Mouse (Mus musculus) midbrain, embryonic 11.5 days (tissue): Measurements from ENCODE around the gene Rmdn2. TPM values are rescaled to one million over a fixed set of nuclear protein-coding genes. Genes with fewer than 3 reads are reported as not detected.
A peak's percentile ranks its signal among the peaks of the same experiment; 100 is the strongest.

Source experiments
- ATAC-seq: fragments of 200-750 bp; cut with Nextera tagmentation; 2 replicates; pipeline ENCODE4 v1.8.0; 2017; ENCODE audit warnings: moderate TSS enrichment, moderate library complexity; ENCODE audit not compliant: low FRiP score
- DNase-seq: peaks from one replicate; pipeline ENCODE4 v3.0.0; 2015; ENCODE audit warnings: low spot score; ENCODE audit errors: missing footprints
- H3K27ac ChIP-seq: fragments of 300-500 bp; sonication (generic); 2 replicates; pipeline ENCODE4 v1.5.1; 2014; ENCODE audit warnings: low read depth, low read length
- H3K27me3 ChIP-seq: fragments of 300-500 bp; sonication (generic); 2 replicates; pipeline ENCODE4 v1.6.1; 2014; ENCODE audit warnings: mild to moderate bottlenecking, low read length, moderate library complexity, mixed read lengths; ENCODE audit not compliant: control insufficient read depth, insufficient read depth
- H3K36me3 ChIP-seq: fragments of 300-500 bp; sonication (generic); 2 replicates; pipeline ENCODE4 v1.6.1; 2014; ENCODE audit warnings: mild to moderate bottlenecking, low read length, moderate library complexity, mixed read lengths; ENCODE audit not compliant: control insufficient read depth, insufficient read depth
- H3K4me1 ChIP-seq: fragments of 300-500 bp; sonication (generic); 2 replicates; pipeline ENCODE4 v1.6.1; 2014; ENCODE audit warnings: low read length; ENCODE audit not compliant: control insufficient read depth, insufficient read depth
- H3K4me2 ChIP-seq: fragments of 300-500 bp; sonication (generic); 2 replicates; pipeline ENCODE4 v1.6.1; 2014; ENCODE audit warnings: mild to moderate bottlenecking, moderate library complexity
- H3K4me3 ChIP-seq: fragments of 300-500 bp; sonication (generic); 2 replicates; pipeline ENCODE4 v1.5.1; 2014; ENCODE audit warnings: low read depth, low read length
- H3K9ac ChIP-seq: fragments of 300-500 bp; sonication (generic); 2 replicates; pipeline ENCODE4 v1.6.1; 2014; ENCODE audit warnings: low read length
- H3K9me3 ChIP-seq: fragments of 300-500 bp; sonication (generic); 2 replicates; pipeline ENCODE4 v1.6.1; 2016; ENCODE audit warnings: low read length; ENCODE audit not compliant: control insufficient read depth
- WGBS: fragments of 180-500 bp; shearing (Covaris S2); extraction: QIAGEN DNeasy Blood & Tissue Kit; methylation state at CpG from one replicate; pipeline ENCODE4 v1.1.7; 2014; 5-methylcytosine and 5-hydroxymethylcytosine counted together
- polyA plus RNA-seq: library from polyadenylated mRNA; unstranded; fragments of >200 nt; fragmentation: Nextera tagmentation; extraction: Ambion mirVana; gene quantifications from 2 replicates; pipeline ENCODE4 v1.2.1, GENCODE M21; 2014

Rmdn2 gene
- polyA plus RNA-seq, 1 experiment from 2014 or later: 5.7 TPM

- ATAC-seq: no peak
- H3K4me1 ChIP-seq: peaks cover 5% of the 10 kb centered on the region; the same call in 1 of the 2 replicates
- 3% methylated on average over 7 of the region's 7 CpGs for WGBS
- no peak for DNase-seq
- H3K27ac ChIP-seq: no peak overlapping the region
- no peak overlapping the region for H3K4me2 ChIP-seq
- H3K36me3 ChIP-seq: no peaks in the 10 kb centered on the region
- no peak overlapping the region for H3K4me3 ChIP-seq
- H3K9me3 ChIP-seq: no peaks in the 10 kb centered on the region
- peaks cover 37% of the 10 kb centered on the region for H3K27me3 ChIP-seq
- no peak overlapping the region for H3K9ac ChIP-seq
Measured at GRCm38 (mm10) chr17:79708168-79708567, 96.5 kb downstream of the Rmdn2 start.

DNA sequence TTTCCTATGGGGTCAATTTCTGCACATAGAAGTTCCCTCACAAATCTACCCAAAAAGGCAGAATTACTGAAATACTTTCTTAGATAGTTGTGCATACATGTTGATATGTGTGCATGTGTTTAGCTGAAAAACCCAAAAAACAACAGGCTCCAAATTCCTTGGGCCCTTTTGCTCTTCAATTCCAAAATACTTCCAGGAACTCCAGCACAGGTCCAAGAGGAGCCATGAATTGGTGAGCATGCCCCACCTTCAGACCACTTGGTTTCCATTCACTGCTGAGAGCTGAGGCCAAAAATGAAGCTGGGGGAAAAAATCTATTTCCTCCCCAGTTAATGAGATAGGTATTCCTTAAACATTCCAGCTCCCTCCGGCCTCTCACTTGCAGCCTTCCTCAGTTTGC is 98.1 kb downstream of the Rmdn2 start:
- WGBS: 32% methylated on average over 1 of the region's 1 CpGs
- ATAC-seq: no peak
- peaks cover 20% of the 10 kb centered on the region for H3K4me1 ChIP-seq
- peaks cover 53% of the 10 kb centered on the region for H3K27me3 ChIP-seq
- H3K27ac ChIP-seq: no peak overlapping the region
- H3K9ac ChIP-seq: no peak overlapping the region
- H3K4me3 ChIP-seq: no peak overlapping the region
- H3K4me2 ChIP-seq: no peak overlapping the region
- H3K36me3 ChIP-seq: no peaks in the 10 kb centered on the region
- no peaks in the 10 kb centered on the region for H3K9me3 ChIP-seq
- DNase-seq: peak; percentile 90

DNA sequence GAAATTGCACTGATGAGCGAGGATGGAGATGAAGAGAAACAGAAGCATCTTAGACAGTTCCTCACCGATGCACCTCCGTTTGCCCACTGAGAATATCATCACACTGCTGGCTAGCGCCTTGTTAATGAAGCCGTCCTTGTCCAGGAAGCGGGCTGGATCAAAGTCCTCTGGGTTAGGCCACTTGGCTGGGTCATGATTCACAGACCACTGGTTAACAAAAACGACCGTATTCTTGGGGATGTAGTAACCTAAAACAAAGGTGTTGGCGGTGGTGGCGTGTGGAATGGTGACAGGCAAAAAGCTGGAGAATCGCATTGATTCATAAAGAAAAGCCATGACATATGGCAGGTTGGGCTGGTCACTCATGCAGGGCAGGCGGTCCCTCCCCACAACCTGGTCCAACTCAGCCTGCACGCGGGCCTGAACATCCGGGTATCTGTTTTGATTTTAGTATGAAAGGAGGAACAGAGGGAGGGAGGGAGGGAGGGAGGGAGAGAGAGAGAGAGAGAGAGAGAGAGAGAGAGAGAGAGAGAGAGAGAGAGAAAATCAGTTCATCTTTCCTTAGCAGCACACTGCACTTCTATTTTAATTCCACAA is 98.7 kb downstream of the Rmdn2 start:
- ATAC-seq (no peak), DNase-seq (peak; percentile 91)
- Histone ChIP-seq H3K4me3 (no peak overlapping the region), H3K4me2 (no peak overlapping the region), H3K9me3 (no peaks in the 10 kb centered on the region), H3K27ac (no peak overlapping the region), H3K27me3 (peaks cover 59% of the 10 kb centered on the region), H3K9ac (no peak overlapping the region), H3K4me1 (peaks cover 22% of the 10 kb centered on the region), H3K36me3 (no peaks in the 10 kb centered on the region)
- WGBS: 3% methylated on average over 15 of the region's 15 CpGs

DNA sequence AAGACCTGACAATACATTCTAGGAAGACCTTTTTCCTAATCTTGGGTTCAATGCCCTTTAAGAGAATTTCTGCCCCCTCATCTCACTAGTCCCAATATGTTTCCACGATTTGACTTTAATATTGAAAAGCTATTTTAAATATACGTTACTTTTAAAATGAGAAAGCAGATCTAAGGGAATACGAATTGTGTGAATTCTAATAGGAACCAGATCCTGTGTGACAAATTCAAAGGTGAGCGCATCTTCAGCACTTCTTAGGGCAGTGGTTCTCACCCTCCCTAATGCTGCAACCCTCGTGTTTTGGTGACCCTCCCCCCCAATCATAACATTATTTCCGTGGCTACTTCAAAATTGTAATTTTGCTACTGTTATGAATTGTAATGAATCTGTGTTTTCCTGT is 100.3 kb downstream of the Rmdn2 start:
- 6% methylated on average over 6 of the region's 6 CpGs for WGBS
- Histone ChIP-seq H3K36me3 (no peaks in the 10 kb centered on the region), H3K4me2 (no peak overlapping the region), H3K27ac (no peak overlapping the region), H3K4me1 (peaks cover 22% of the 10 kb centered on the region), H3K4me3 (no peak overlapping the region), H3K27me3 (peaks cover 58% of the 10 kb centered on the region), H3K9ac (no peak overlapping the region), H3K9me3 (peaks cover 4% of the 10 kb centered on the region; the same call in 1 of the 2 replicates)
- DNase-seq (peak; percentile 90), ATAC-seq (no peak)

DNA sequence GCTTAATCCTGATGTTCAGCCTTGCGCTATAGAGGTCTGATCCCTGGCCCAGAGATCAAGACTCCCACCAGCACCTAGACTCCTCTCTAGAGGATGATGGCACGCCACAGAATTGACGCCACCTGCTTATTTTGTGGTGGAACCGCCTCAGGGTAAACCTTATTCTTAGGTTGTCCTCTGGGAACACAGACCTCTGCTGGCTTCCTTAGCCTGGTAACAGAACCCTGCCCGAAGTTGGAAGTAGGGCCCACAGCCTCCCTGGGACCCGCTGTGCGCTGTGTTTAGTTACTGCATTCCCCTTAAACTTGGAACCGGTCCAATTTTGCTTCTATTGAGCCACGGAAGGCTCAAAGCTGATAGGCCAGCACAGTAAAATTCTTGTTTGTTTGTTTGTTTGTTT is 100.9 kb downstream of the Rmdn2 start:
- peaks cover 58% of the 10 kb centered on the region for H3K27me3 ChIP-seq
- no peak overlapping the region for H3K4me3 ChIP-seq
- no peaks in the 10 kb centered on the region for H3K36me3 ChIP-seq
- no peak overlapping the region for H3K4me2 ChIP-seq
- DNase-seq (peak; percentile 94), ATAC-seq (no peak)
- no peak overlapping the region for H3K9ac ChIP-seq
- under 1% methylated on average over 9 of the region's 9 CpGs for WGBS
- H3K27ac ChIP-seq: no peak overlapping the region
- peaks cover 4% of the 10 kb centered on the region; the same call in 1 of the 2 replicates for H3K9me3 ChIP-seq
- peaks cover 22% of the 10 kb centered on the region for H3K4me1 ChIP-seq

GRCm38 (mm10) chr17:79713276-79713642 is 101.6 kb downstream of the Rmdn2 start:
- DNase-seq: no peak
- H3K27ac ChIP-seq: no peak overlapping the region
- peak overlapping the region; percentile 87 for H3K4me2 ChIP-seq
- ATAC-seq: no peak
- H3K9ac ChIP-seq: peak overlapping the region; percentile 36
- H3K36me3 ChIP-seq: no peaks in the 10 kb centered on the region
- 0% methylated on average over 24 of the region's 24 CpGs for whole genome bisulfite sequencing
- peaks cover 58% of the 10 kb centered on the region for H3K27me3 ChIP-seq
- peaks cover 19% of the 10 kb centered on the region for H3K4me1 ChIP-seq
- peak overlapping the region; percentile 38 for H3K4me3 ChIP-seq
- H3K9me3 ChIP-seq: peaks cover 4% of the 10 kb centered on the region; the same call in 1 of the 2 replicates

DNA sequence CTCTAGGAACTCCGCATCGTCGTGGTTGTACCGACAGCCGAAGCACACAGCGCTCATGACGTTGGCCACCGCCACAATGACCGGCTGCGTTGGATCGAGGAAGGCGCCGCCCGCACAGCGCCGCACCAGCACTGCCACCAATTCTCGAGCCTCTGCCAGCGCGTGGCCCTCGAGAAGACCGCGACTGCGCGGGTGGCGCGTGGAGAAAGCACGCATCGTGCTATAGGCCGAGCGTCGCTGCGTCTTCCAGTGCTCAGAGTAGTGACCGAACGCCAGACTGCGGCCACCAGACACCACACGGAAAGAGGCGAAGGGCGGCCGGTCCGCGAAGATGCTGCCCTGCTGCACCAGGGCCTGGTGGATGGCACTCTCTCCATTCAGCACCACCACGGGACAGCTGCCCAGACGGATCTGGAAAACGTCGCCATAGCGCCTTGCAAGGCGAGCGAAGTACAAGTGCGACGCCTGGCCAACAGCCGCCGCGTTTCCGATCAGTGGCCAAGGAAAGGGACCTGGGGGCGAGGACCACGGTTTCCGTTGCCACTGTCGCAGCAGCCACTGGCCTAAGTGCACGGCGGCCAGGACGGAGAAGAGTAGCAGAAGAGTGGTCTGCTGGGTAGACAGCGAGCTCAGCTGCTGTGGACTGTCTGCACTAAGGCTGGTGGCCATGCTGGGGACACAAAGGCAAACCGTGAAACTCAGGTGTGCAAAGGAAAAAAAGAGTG is 102.1 kb downstream of the Rmdn2 start:
- Histone ChIP-seq H3K27ac (no peak overlapping the region), H3K4me1 (peaks cover 19% of the 10 kb centered on the region), H3K27me3 (peaks cover 58% of the 10 kb centered on the region), H3K4me3 (peak overlapping the region; percentile 38), H3K4me2 (peak overlapping the region; percentile 87), H3K9me3 (peaks cover 4% of the 10 kb centered on the region; the same call in 1 of the 2 replicates), H3K36me3 (no peaks in the 10 kb centered on the region), H3K9ac (peak overlapping the region; percentile 36)
- DNase-seq (peak; percentile 98), ATAC-seq (peak; percentile 44)
- under 1% methylated on average over 63 of the region's 63 CpGs for WGBS

DNA sequence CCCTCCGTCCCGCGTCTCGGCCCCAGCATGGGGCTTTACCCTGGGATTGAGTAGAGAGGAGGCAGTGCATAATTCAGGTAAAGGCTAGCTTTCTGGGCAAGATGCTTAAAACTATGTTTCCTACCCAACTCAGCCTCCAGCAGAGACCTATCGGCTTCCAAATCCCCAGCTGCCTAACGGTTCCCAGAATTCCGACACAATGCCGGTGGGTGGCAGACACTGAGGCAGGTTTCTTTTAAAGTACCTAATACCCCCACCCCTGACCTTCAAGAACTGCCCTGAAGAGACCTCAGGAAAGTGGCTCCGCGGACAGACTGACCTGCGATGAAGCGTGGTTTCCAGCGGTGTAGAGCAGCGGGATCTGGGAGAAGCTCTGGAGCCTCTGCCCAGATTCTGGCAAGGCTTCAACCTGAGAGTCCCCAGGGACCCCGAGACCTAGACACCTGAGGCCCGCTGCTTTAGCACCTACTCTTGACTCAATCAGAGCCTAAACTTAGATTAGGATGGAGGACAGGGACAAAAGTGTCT is 102.8 kb downstream of the Rmdn2 start:
- 0% methylated on average over 16 of the region's 16 CpGs for WGBS
- H3K36me3 ChIP-seq: no peaks in the 10 kb centered on the region

More for the DNA sequence above, 102.8 kb downstream of the Rmdn2 start:
- Histone ChIP-seq H3K27me3 (peaks cover 56% of the 10 kb centered on the region), H3K9ac (no peak overlapping the region; the same call in 1 of the 2 replicates), H3K4me2 (peak overlapping the region; percentile 87), H3K4me1 (peaks cover 19% of the 10 kb centered on the region), H3K9me3 (peaks cover 4% of the 10 kb centered on the region; the same call in 1 of the 2 replicates), H3K4me3 (peak overlapping the region; percentile 38), H3K27ac (no peak overlapping the region)
- peak; percentile 96 for DNase-seq
- peak; percentile 1; the same call in 1 of the 2 replicates for ATAC-seq
